In genomic region chr6:99028161-99028988, GRCm38 (mm10) we compare ENCODE assay signal across 8 mouse cellular contexts.
A peak's percentile ranks its signal among the peaks of the same experiment; 100 is the strongest.
DNase-seq lines count a peak whose midpoint lies in the region; ATAC-seq and TF ChIP-seq lines count a peak whose summit lies in the region.

No protein-coding gene starts in this region.

- CTCF ChIA-PET in Patski (lab: Charles Lee), result interaction anchor here (1.2 kb wide), 1 partner anchor 14 kb away, joined by 3 read pairs; no protein-coding TSS in a partner anchor

- peak; percentile 75 for ATAC-seq in Patski
- ATAC-seq in forebrain, embryonic 12.5 days (ENCODE audit: low FRiP score), result peak; percentile 96
- peak; percentile 93 for ATAC-seq in hindbrain, embryonic 11.5 days (ENCODE audit: low FRiP score)
- ATAC-seq in limb, embryonic 13.5 days (ENCODE audit: low FRiP score, low read depth), result peak; percentile 95
- peak; percentile 96 for ATAC-seq in midbrain, embryonic 12.5 days (ENCODE audit: low FRiP score, low read depth)
- no peak for ATAC-seq in erythroid progenitor cell, adult 5-6 weeks (replicated peaks; ENCODE audit: low FRiP score, poor library complexity, severe bottlenecking)

- peak; percentile 55 for DNase-seq in CD4-positive helper T cell, adult 2 months (ENCODE audit: low read depth, low spot score)
- no peak for DNase-seq in Patski (ENCODE audit: low read depth, low spot score)
- peak; percentile 85 for DNase-seq in hindbrain, embryonic 11.5 days (ENCODE audit: low spot score)
- DNase-seq in spleen, adult 2 months (ENCODE audit: low read depth in 1 of 2, low spot score in 2 of 2), result peak; percentile 19 to 56

- in situ Hi-C loops in Patski (cut with MboI; ENCODE audit: low pct_unique_long_range_greater_than_20kb), result no loop called here

- TF ChIP-seq CTCF in Patski (IDR thresholded peaks at IDR 0.05), result no peak
- no peak for TF ChIP-seq CTCF in spleen, adult 2 months (IDR thresholded peaks at IDR 0.05; ENCODE audit: extremely low read depth, insufficient read depth, insufficient read length, insufficient replicate concordance)

- TF ChIP-seq POLR2A in spleen, adult 2 months (IDR thresholded peaks at IDR 0.05; ENCODE audit: low read depth, low read length), result no peak

- WGBS in forebrain, embryonic 12.5 days, result under 1% methylated on average over 79 of the region's 87 CpGs
- under 1% methylated on average over 38 of the region's 87 CpGs for WGBS in hindbrain, embryonic 11.5 days
- WGBS in limb, embryonic 13.5 days, result under 1% methylated on average over 60 of the region's 87 CpGs
- WGBS in midbrain, embryonic 12.5 days, result under 1% methylated on average over 49 of the region's 87 CpGs
- 1% methylated on average over 74 of the region's 87 CpGs for WGBS in spleen, adult 2 months

- no peaks in the 10 kb centered on the region for H3K9me3 ChIP-seq in forebrain, embryonic 12.5 days
- no peaks in the 10 kb centered on the region for H3K9me3 ChIP-seq in hindbrain, embryonic 11.5 days (ENCODE audit: control insufficient read depth, low read length)
- H3K9me3 ChIP-seq in limb, embryonic 13.5 days, result no peaks in the 10 kb centered on the region
- no peaks in the 10 kb centered on the region for H3K9me3 ChIP-seq in midbrain, embryonic 12.5 days

- H3K27ac ChIP-seq in forebrain, embryonic 12.5 days, result peak overlapping the region; percentile 89
- H3K27ac ChIP-seq in hindbrain, embryonic 11.5 days (ENCODE audit: low read depth, low read length), result peak overlapping the region; percentile 89
- H3K27ac ChIP-seq in limb, embryonic 13.5 days, result peak overlapping the region; percentile 87
- peak overlapping the region; percentile 91 for H3K27ac ChIP-seq in midbrain, embryonic 12.5 days (replicated peaks)
- H3K27ac ChIP-seq in spleen, adult 2 months (ENCODE audit: insufficient read depth, low read length), result peak overlapping the region; percentile 83

- peaks cover 50% of the 10 kb centered on the region for H3K4me1 ChIP-seq in forebrain, embryonic 12.5 days
- H3K4me1 ChIP-seq in hindbrain, embryonic 11.5 days (replicated peaks; ENCODE audit: control insufficient read depth, insufficient read depth, low read length), result peaks cover 7% of the 10 kb centered on the region; the same call in 1 of the 2 replicates
- peaks cover 60% of the 10 kb centered on the region for H3K4me1 ChIP-seq in limb, embryonic 13.5 days
- peaks cover 42% of the 10 kb centered on the region for H3K4me1 ChIP-seq in midbrain, embryonic 12.5 days
- H3K4me1 ChIP-seq in spleen, adult 2 months (ENCODE audit: control insufficient read depth, insufficient read depth, insufficient read length), result peaks cover 19% of the 10 kb centered on the region

- H3K9ac ChIP-seq in forebrain, embryonic 12.5 days, result peak overlapping the region; percentile 81
- peak overlapping the region; percentile 81 for H3K9ac ChIP-seq in hindbrain, embryonic 11.5 days (ENCODE audit: low read depth, low read length)
- H3K9ac ChIP-seq in limb, embryonic 13.5 days, result peak overlapping the region; percentile 91
- peak overlapping the region; percentile 77 for H3K9ac ChIP-seq in midbrain, embryonic 12.5 days (replicated peaks)

- no peaks in the 10 kb centered on the region for H3K27me3 ChIP-seq in Patski
- no peaks in the 10 kb centered on the region for H3K27me3 ChIP-seq in forebrain, embryonic 12.5 days
- no peaks in the 10 kb centered on the region for H3K27me3 ChIP-seq in hindbrain, embryonic 11.5 days (ENCODE audit: control insufficient read depth, insufficient read depth, low read length)
- H3K27me3 ChIP-seq in limb, embryonic 13.5 days, result peaks cover 23% of the 10 kb centered on the region
- H3K27me3 ChIP-seq in midbrain, embryonic 12.5 days, result no peaks in the 10 kb centered on the region
- no peaks in the 10 kb centered on the region for H3K27me3 ChIP-seq in spleen, adult 2 months (ENCODE audit: control insufficient read depth, insufficient read depth, low read length)

- no peaks in the 10 kb centered on the region for H3K36me3 ChIP-seq in forebrain, embryonic 12.5 days (replicated peaks)
- H3K36me3 ChIP-seq in hindbrain, embryonic 11.5 days (ENCODE audit: control insufficient read depth, insufficient read depth, low read length), result no peaks in the 10 kb centered on the region
- H3K36me3 ChIP-seq in limb, embryonic 13.5 days, result no peaks in the 10 kb centered on the region
- H3K36me3 ChIP-seq in midbrain, embryonic 12.5 days, result no peaks in the 10 kb centered on the region
- no peaks in the 10 kb centered on the region for H3K36me3 ChIP-seq in spleen, adult 2 months (ENCODE audit: control insufficient read depth, insufficient read depth, low read length)

- peak overlapping the region; percentile 81 for H3K4me2 ChIP-seq in forebrain, embryonic 12.5 days
- peak overlapping the region; percentile 88 for H3K4me2 ChIP-seq in hindbrain, embryonic 11.5 days (replicated peaks; ENCODE audit: low read depth, low read length)
- peak overlapping the region; percentile 80 for H3K4me2 ChIP-seq in limb, embryonic 13.5 days (replicated peaks)
- H3K4me2 ChIP-seq in midbrain, embryonic 12.5 days (replicated peaks), result peak overlapping the region; percentile 74

- H3K4me3 ChIP-seq in forebrain, embryonic 12.5 days (replicated peaks), result peak overlapping the region; percentile 67
- H3K4me3 ChIP-seq in hindbrain, embryonic 11.5 days (ENCODE audit: low read depth, low read length), result peak overlapping the region; percentile 70
- peak overlapping the region; percentile 72 for H3K4me3 ChIP-seq in limb, embryonic 13.5 days
- peak overlapping the region; percentile 66 for H3K4me3 ChIP-seq in midbrain, embryonic 12.5 days
- H3K4me3 ChIP-seq in spleen, adult 2 months (ENCODE audit: extremely low read depth, insufficient read depth, insufficient read length), result peak overlapping the region; percentile 80

- POLR2A ChIA-PET in Patski (lab: Charles Lee), result interaction anchor here (0.6 to 0.7 kb wide), 2 partner anchors 11 to 337 kb away, joined by 3 to 4 read pairs; no protein-coding TSS in a partner anchor
